Mouse (Mus musculus) left cerebral cortex, adult 2 months (tissue): ENCODE results near the gene Iqcd. TPM values are rescaled to one million over a fixed set of nuclear protein-coding genes. Genes with fewer than 3 reads are reported as not detected.
A peak's percentile ranks its signal among the peaks of the same experiment; 100 is the strongest.

ENCODE experiments used
- DNase-seq, 2 experiments: peaks; one replicate each; pipeline ENCODE4 v3.0.0; 2021 to 2022; ENCODE audit warnings: low spot score in 2 of 2, mixed read lengths in 1 of 2; ENCODE audit errors: extremely low spot score in 1 of 2
- H3K27ac ChIP-seq: fragments of 200-600 bp; 2 replicates; pipeline ENCODE4 v1.8.1; 2022
- H3K4me3 ChIP-seq: fragments of 200-600 bp; 2 replicates; pipeline ENCODE4 v1.8.1; 2022
- CTCF ChIP-seq: fragments of 200-600 bp; IDR thresholded peaks from 2 replicates; pipeline ENCODE4 v1.8.1; 2022; ENCODE audit warnings: antibody characterized with exemption, mild to moderate bottlenecking, moderate library complexity
- intact Hi-C: fragments of 180-260 bp; cut with DNase I; formaldehyde crosslinking; loops from one replicate; pipeline ENCODE4 v1.15.1; 2025
- total RNA-seq, 2 experiments: library from RNA; stranded (reverse); gene quantifications; 2 replicates each; pipeline ENCODE4 v1.2.3; 2021

Iqcd gene
- total RNA-seq, 2 experiments from 2014 or later: 0.47 to 0.75 TPM

- no peak overlapping the region for H3K27ac ChIP-seq
- DNase-seq: peak in 1 of 2 experiments; percentile 16
- no peak overlapping the region for H3K4me3 ChIP-seq
- TF ChIP-seq CTCF: no peak
- intact Hi-C loops: loop anchor here (10.0 kb wide), 1 partner anchor 472 kb away; no protein-coding TSS in a partner anchor
Measured at GRCm38 (mm10) chr5:120606590-120607200, 17.9 kb downstream of the Iqcd start.

GRCm38 (mm10) chr5:120607335-120607734 lies 18.5 kb downstream of the Iqcd start:
- intact Hi-C loops: loop anchor here (10.0 kb wide), 1 partner anchor 473 kb away; no protein-coding TSS in a partner anchor
- no peak overlapping the region for H3K4me3 ChIP-seq
- no peak for TF ChIP-seq CTCF
- DNase-seq: no peak
- no peak overlapping the region for H3K27ac ChIP-seq

- TF ChIP-seq CTCF: no peak
- no peak for DNase-seq
- intact Hi-C loops: loop anchor here (10.0 kb wide), 1 partner anchor 475 kb away; no protein-coding TSS in a partner anchor
- H3K27ac ChIP-seq: no peak overlapping the region
- no peak overlapping the region for H3K4me3 ChIP-seq
Measured at GRCm38 (mm10) chr5:120609246-120609775, 20.5 kb downstream of the Iqcd start.

- Histone ChIP-seq H3K4me3 (peak overlapping the region; percentile 74), H3K27ac (no peak overlapping the region)
- no peak for DNase-seq
- no peak for TF ChIP-seq CTCF
- intact Hi-C loops: no loop called here
Measured at GRCm38 (mm10) chr5:120610906-120611305, 22.1 kb downstream of the Iqcd start.

- Histone ChIP-seq H3K4me3 (peak overlapping the region; percentile 74), H3K27ac (peak overlapping the region; percentile 100; the same call in 1 of the 2 replicates)
- intact Hi-C loops: no loop called here
- no peak for TF ChIP-seq CTCF
- no peak for DNase-seq
Measured at GRCm38 (mm10) chr5:120611416-120611815, 22.6 kb downstream of the Iqcd start.

GRCm38 (mm10) chr5:120612442-120612821 lies 23.6 kb downstream of the Iqcd start, which contains the start of the genes Rita1 and Ddx54:
Gene Rita1 (minus strand): TSS chr5:120612589.
Gene Ddx54 (plus strand): TSS chr5:120612739.
- intact Hi-C loops: no loop called here
- Histone ChIP-seq H3K4me3 (peak within 1 kb of the TSS; percentile 74), H3K27ac (peak within 1 kb of the TSS; percentile 100)
- DNase-seq: peak; percentile 97 to 99
- no peak for TF ChIP-seq CTCF

GRCm38 (mm10) chr5:120612822-120613604 lies 24.2 kb downstream of the Iqcd start:
- no peak for TF ChIP-seq CTCF
- H3K4me3 ChIP-seq: peak overlapping the region; percentile 74
- H3K27ac ChIP-seq: peak overlapping the region; percentile 100
- intact Hi-C loops: no loop called here
- DNase-seq: peak; percentile 99 to 100

- no peak for DNase-seq
- TF ChIP-seq CTCF: peak; percentile 56
- Histone ChIP-seq H3K4me3 (no peak overlapping the region), H3K27ac (no peak overlapping the region)
- intact Hi-C loops: no loop called here
Measured at GRCm38 (mm10) chr5:120615903-120616302, 27.1 kb downstream of the Iqcd start.

- intact Hi-C loops: no loop called here
- no peak for TF ChIP-seq CTCF
- H3K27ac ChIP-seq: no peak overlapping the region
- no peak for DNase-seq
- no peak overlapping the region for H3K4me3 ChIP-seq
Measured at GRCm38 (mm10) chr5:120618778-120619177, 30.0 kb downstream of the Iqcd start.

GRCm38 (mm10) chr5:120619201-120619600 lies 30.4 kb downstream of the Iqcd start:
- TF ChIP-seq CTCF: peak; percentile 83
- Histone ChIP-seq H3K27ac (no peak overlapping the region), H3K4me3 (no peak overlapping the region)
- intact Hi-C loops: no loop called here
- DNase-seq: peak in 1 of 2 experiments; percentile 82

GRCm38 (mm10) chr5:120620375-120621077 lies 31.7 kb downstream of the Iqcd start:
- intact Hi-C loops: loop anchor here (1.0 kb wide), 4 partner anchors 28 to 126 kb away; partner anchors contain the start of gene Rasal1
- peak; percentile 99 for TF ChIP-seq CTCF
- H3K27ac ChIP-seq: peak overlapping the region; percentile 42
- H3K4me3 ChIP-seq: no peak overlapping the region
- peak; percentile 83 to 94 for DNase-seq
